Mouse (Mus musculus) kidney, embryonic 16.5 days (tissue): ENCODE measurements around the gene Gm35134. TPM values are rescaled to one million over a fixed set of nuclear protein-coding genes. Genes with fewer than 3 reads are reported as not detected.
"Not testable (repeated sequence)": the region's sequence is repeated elsewhere in the genome, so short reads cannot be mapped to it uniquely, and the experiment has no call there.

ENCODE experiments used
- ATAC-seq: fragments of 200-750 bp; cut with Nextera tagmentation; 2 replicates; pipeline ENCODE4 v1.8.0; 2017; ENCODE audit warnings: moderate TSS enrichment; ENCODE audit not compliant: low FRiP score, low TSS enrichment
- H3K27ac ChIP-seq: fragments of 300-500 bp; sonication (generic); 2 replicates; pipeline ENCODE4 v1.5.1; 2014; ENCODE audit warnings: low read length
- H3K27me3 ChIP-seq: fragments of 300-500 bp; sonication (generic); 2 replicates; pipeline ENCODE4 v1.6.1; 2014; ENCODE audit warnings: low read length, control low read depth, mixed read lengths; ENCODE audit not compliant: insufficient read depth
- H3K36me3 ChIP-seq: fragments of 300-500 bp; sonication (generic); 2 replicates; pipeline ENCODE4 v1.6.1; 2014; ENCODE audit warnings: low read length, control low read depth, mixed read lengths; ENCODE audit not compliant: insufficient read depth
- H3K4me1 ChIP-seq: fragments of 300-500 bp; sonication (generic); 2 replicates; pipeline ENCODE4 v1.6.1; 2014; ENCODE audit warnings: low read length, control low read depth, mixed read lengths; ENCODE audit not compliant: insufficient read depth
- H3K4me2 ChIP-seq: fragments of 300-500 bp; sonication (generic); replicated peaks from 2 replicates; pipeline ENCODE4 v1.6.1; 2014; ENCODE audit warnings: low read depth, low read length
- H3K4me3 ChIP-seq: fragments of 300-500 bp; sonication (generic); 2 replicates; pipeline ENCODE4 v1.5.1; 2014; ENCODE audit warnings: mild to moderate bottlenecking, low read length
- H3K9ac ChIP-seq: fragments of 300-500 bp; sonication (generic); replicated peaks from 2 replicates; pipeline ENCODE4 v1.6.1; 2014; ENCODE audit warnings: low read length
- H3K9me3 ChIP-seq: fragments of 300-500 bp; sonication (generic); 2 replicates; pipeline ENCODE4 v1.6.1; 2016; ENCODE audit warnings: low read length, control low read depth
- WGBS: fragments of 180-500 bp; shearing (Covaris S2); extraction: QIAGEN DNeasy Blood & Tissue Kit; methylation state at CpG from one replicate; pipeline ENCODE4 v1.1.7; 2014; 5-methylcytosine and 5-hydroxymethylcytosine counted together
- polyA plus RNA-seq: library from polyadenylated mRNA; unstranded; fragments of >200 nt; fragmentation: Nextera tagmentation; extraction: Ambion mirVana; gene quantifications from 2 replicates; pipeline ENCODE4 v1.2.1, GENCODE M21; 2015

The Gm35134 gene
- not detected in 2 replicates for polyA plus RNA-seq

DNA sequence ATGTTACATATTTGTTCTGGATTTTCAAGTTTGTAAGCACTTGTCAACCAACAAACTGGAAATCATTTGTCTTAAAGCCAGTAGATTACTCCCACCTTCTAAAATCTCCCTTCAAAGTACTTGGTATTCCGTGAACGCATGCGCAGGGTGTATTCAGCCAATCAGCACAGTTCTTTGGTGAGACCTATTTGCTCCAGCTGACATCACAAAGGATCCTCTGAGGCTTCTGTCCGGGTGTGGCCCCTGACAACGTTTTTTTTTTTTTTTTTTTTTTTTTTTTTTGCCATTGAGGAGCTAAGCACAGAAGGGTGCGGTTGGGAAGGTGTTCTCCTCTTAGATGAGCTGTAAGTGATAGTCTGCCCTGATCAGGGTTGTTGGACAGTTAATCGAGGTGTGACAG lies at the start of gene Gm35134:
TSS of gene Gm35134 (plus strand) at position 301 of the 400 bp plus-strand sequence.
- no CpG with 5 or more reads among the region's 7 CpGs for WGBS
- H3K9ac ChIP-seq, H3K4me2 ChIP-seq, H3K27me3 ChIP-seq, H3K9me3 ChIP-seq, ATAC-seq, H3K4me3 ChIP-seq, H3K27ac ChIP-seq, H3K36me3 ChIP-seq, H3K4me1 ChIP-seq: not testable (repeated sequence)
